Mouse (Mus musculus) kidney, adult 2 months (tissue): ENCODE results near the gene Elk3. TPM values are rescaled to one million over a fixed set of nuclear protein-coding genes. Genes with fewer than 3 reads are reported as not detected.

ENCODE experiments used
- DNase-seq: peaks from one replicate; pipeline ENCODE4 v3.0.0; 2021
- H3K27ac ChIP-seq: fragments of 200-500 bp; 2 replicates; pipeline ENCODE4 v1.5.1; 2012; ENCODE audit warnings: low read depth, low read length, control low read depth, inconsistent platforms; ENCODE audit not compliant: insufficient read depth
- H3K27me3 ChIP-seq: fragments of 200-500 bp; replicated peaks from 2 replicates; pipeline ENCODE4 v1.6.1; 2012; ENCODE audit warnings: mild to moderate bottlenecking, moderate library complexity, low read length, inconsistent platforms; ENCODE audit not compliant: control insufficient read depth, insufficient read depth
- H3K36me3 ChIP-seq: fragments of 200-500 bp; 2 replicates; pipeline ENCODE4 v1.6.1; 2012; ENCODE audit warnings: mild to moderate bottlenecking, moderate library complexity, low read length, inconsistent platforms; ENCODE audit not compliant: control insufficient read depth, insufficient read depth
- H3K4me1 ChIP-seq: fragments of 200-500 bp; 2 replicates; pipeline ENCODE4 v1.6.1; 2011; ENCODE audit warnings: low read length; ENCODE audit not compliant: control insufficient read depth, insufficient read depth
- H3K4me3 ChIP-seq: fragments of 200-500 bp; 2 replicates; pipeline ENCODE4 v1.5.1; 2011; ENCODE audit warnings: mild to moderate bottlenecking, low read depth, low read length, control low read depth; ENCODE audit not compliant: insufficient read depth
- CTCF ChIP-seq: fragments of 200-500 bp; conservative IDR thresholded peaks from 2 replicates; pipeline ENCODE4 v1.5.1; 2011; ENCODE audit warnings: low read depth, mild to moderate bottlenecking, control low read depth, low read length, moderate library complexity, mixed read lengths; ENCODE audit not compliant: insufficient read depth, insufficient read length
- POLR2A ChIP-seq: fragments of 200-500 bp; IDR thresholded peaks from one replicate; pipeline ENCODE4 v1.6.1; 2011; ENCODE audit warnings: low read depth, low read length, control low read depth
- WGBS: fragments of 180-500 bp; shearing (Covaris S2); methylation state at CpG from one replicate; pipeline ENCODE4 v1.1.7; 2018; 5-methylcytosine and 5-hydroxymethylcytosine counted together
- polyA plus RNA-seq: library from polyadenylated mRNA; depleted of rRNA; stranded (reverse); fragments of >200 nt; gene quantifications from 2 replicates; pipeline ENCODE4 v1.2.3, GENCODE M21; 2012

The Elk3 gene
- polyA plus RNA-seq, 1 experiment = 28.1 TPM

- H3K27ac ChIP-seq = peak overlapping the region; percentile 35; the same call in 1 of the 2 replicates
- H3K36me3 ChIP-seq = no peaks in the 10 kb centered on the region
- H3K27me3 ChIP-seq = no peaks in the 10 kb centered on the region
- peak; percentile 47 for DNase-seq
- TF ChIP-seq POLR2A = no peak
- TF ChIP-seq CTCF = no peak
- WGBS = 49% methylated on average over 7 of the region's 7 CpGs
- H3K4me3 ChIP-seq = no peak overlapping the region
- peaks cover 5% of the 10 kb centered on the region; the same call in 1 of the 2 replicates for H3K4me1 ChIP-seq
Measured at GRCm38 (mm10) chr10:93293621-93294020, 17.3 kb downstream of the Elk3 start.

- no peaks in the 10 kb centered on the region for H3K36me3 ChIP-seq
- 4% methylated on average over 6 of the region's 6 CpGs for WGBS
- DNase-seq = peak; percentile 92
- H3K4me1 ChIP-seq = peaks cover 5% of the 10 kb centered on the region; the same call in 1 of the 2 replicates
- TF ChIP-seq CTCF (peak; percentile 95), POLR2A (no peak)
- H3K27me3 ChIP-seq = no peaks in the 10 kb centered on the region
- no peak overlapping the region for H3K4me3 ChIP-seq
- no peak overlapping the region for H3K27ac ChIP-seq
Measured at GRCm38 (mm10) chr10:93291843-93292242, 19.1 kb downstream of the Elk3 start.

- Histone ChIP-seq H3K4me3 (no peak overlapping the region), H3K4me1 (peaks cover 2% of the 10 kb centered on the region; the same call in 1 of the 2 replicates), H3K27me3 (no peaks in the 10 kb centered on the region), H3K36me3 (no peaks in the 10 kb centered on the region), H3K27ac (no peak overlapping the region)
- TF ChIP-seq POLR2A (no peak), CTCF (peak; percentile 77)
- peak; percentile 69 for DNase-seq
- WGBS = 30% methylated on average over 7 of the region's 7 CpGs
Measured at GRCm38 (mm10) chr10:93291352-93291751, 19.6 kb downstream of the Elk3 start.

GRCm38 (mm10) chr10:93289404-93289803 is 21.5 kb downstream of the Elk3 start:
- no peaks in the 10 kb centered on the region for H3K27me3 ChIP-seq
- no peaks in the 10 kb centered on the region for H3K4me1 ChIP-seq
- H3K4me3 ChIP-seq = no peak overlapping the region
- no peaks in the 10 kb centered on the region for H3K36me3 ChIP-seq
- 68% methylated on average over 6 of the region's 6 CpGs for WGBS
- no peak for DNase-seq
- TF ChIP-seq CTCF = no peak
- TF ChIP-seq POLR2A = no peak
- H3K27ac ChIP-seq = no peak overlapping the region

GRCm38 (mm10) chr10:93288336-93288735 is 22.6 kb downstream of the Elk3 start:
- DNase-seq = peak; percentile 58
- TF ChIP-seq POLR2A = no peak
- no peak for TF ChIP-seq CTCF
- no peaks in the 10 kb centered on the region for H3K36me3 ChIP-seq
- H3K27me3 ChIP-seq = no peaks in the 10 kb centered on the region
- no peak overlapping the region for H3K4me3 ChIP-seq
- H3K27ac ChIP-seq = no peak overlapping the region
- WGBS = 55% methylated on average over 4 of the region's 4 CpGs
- H3K4me1 ChIP-seq = no peaks in the 10 kb centered on the region

- Histone ChIP-seq H3K4me1 (no peaks in the 10 kb centered on the region), H3K36me3 (no peaks in the 10 kb centered on the region), H3K4me3 (no peak overlapping the region), H3K27ac (no peak overlapping the region), H3K27me3 (no peaks in the 10 kb centered on the region)
- no peak for DNase-seq
- TF ChIP-seq POLR2A (no peak), CTCF (no peak)
- WGBS = 84% methylated on average over 8 of the region's 8 CpGs
Measured at GRCm38 (mm10) chr10:93287551-93288145, 23.3 kb downstream of the Elk3 start.

GRCm38 (mm10) chr10:93285489-93285888 is 25.4 kb downstream of the Elk3 start:
- 71% methylated on average over 5 of the region's 5 CpGs for WGBS
- H3K27me3 ChIP-seq = no peaks in the 10 kb centered on the region
- no peaks in the 10 kb centered on the region for H3K36me3 ChIP-seq
- TF ChIP-seq CTCF = no peak
- no peak for TF ChIP-seq POLR2A
- H3K4me3 ChIP-seq = no peak overlapping the region
- H3K27ac ChIP-seq = peak overlapping the region; percentile 18; the same call in 1 of the 2 replicates
- peaks cover 3% of the 10 kb centered on the region for H3K4me1 ChIP-seq
- DNase-seq = peak; percentile 66

- peak; percentile 25; the same call in 1 of the 2 replicates for TF ChIP-seq CTCF
- no peak for TF ChIP-seq POLR2A
- no peaks in the 10 kb centered on the region for H3K27me3 ChIP-seq
- H3K4me1 ChIP-seq = peaks cover 4% of the 10 kb centered on the region
- no peak for DNase-seq
- 68% methylated on average over 4 of the region's 4 CpGs for WGBS
- H3K27ac ChIP-seq = no peak overlapping the region
- no peak overlapping the region for H3K4me3 ChIP-seq
- H3K36me3 ChIP-seq = no peaks in the 10 kb centered on the region
Measured at GRCm38 (mm10) chr10:93283258-93283657, 27.7 kb downstream of the Elk3 start.
